Mouse (Mus musculus) spleen, adult 2 months (tissue): ENCODE measurements around the gene Il17f. TPM values are rescaled to one million over a fixed set of nuclear protein-coding genes. Genes with fewer than 3 reads are reported as not detected.
"Not testable (repeated sequence)": the region's sequence is repeated elsewhere in the genome, so short reads cannot be mapped to it uniquely, and the experiment has no call there.

Source experiments
- DNase-seq, 2 experiments: peaks; one replicate each; pipeline versions ENCODE4 v3.0.0 to v3.0.0-alpha.2; 2012 to 2021; ENCODE audit warnings: low spot score in 2 of 2, low read depth in 1 of 2
- H3K27ac ChIP-seq: fragments of 200-500 bp; 2 replicates; pipeline ENCODE4 v1.5.1; 2012; ENCODE audit warnings: low read length, inconsistent platforms; ENCODE audit not compliant: insufficient read depth
- H3K27me3 ChIP-seq: fragments of 200-500 bp; 2 replicates; pipeline ENCODE4 v1.6.1; 2012; ENCODE audit warnings: mild to moderate bottlenecking, moderate library complexity, low read length, inconsistent platforms; ENCODE audit not compliant: control insufficient read depth, insufficient read depth
- H3K36me3 ChIP-seq: fragments of 200-500 bp; 2 replicates; pipeline ENCODE4 v1.6.1; 2012; ENCODE audit warnings: mild to moderate bottlenecking, low read length, inconsistent platforms; ENCODE audit not compliant: control insufficient read depth, insufficient read depth
- H3K4me1 ChIP-seq: fragments of 200-500 bp; 2 replicates; pipeline ENCODE4 v1.6.1; 2011; ENCODE audit warnings: inconsistent platforms; ENCODE audit not compliant: control insufficient read depth, insufficient read depth, insufficient read length
- H3K4me3 ChIP-seq: fragments of 200-500 bp; 2 replicates; pipeline ENCODE4 v1.5.1; 2011; ENCODE audit warnings: mild to moderate bottlenecking, inconsistent platforms; ENCODE audit not compliant: insufficient read depth, insufficient read length; ENCODE audit errors: extremely low read depth
- CTCF ChIP-seq: fragments of 200-500 bp; IDR thresholded peaks from 2 replicates; pipeline ENCODE4 v1.5.1; 2011; ENCODE audit warnings: mild to moderate bottlenecking, inconsistent platforms; ENCODE audit not compliant: insufficient read depth, insufficient read length, insufficient replicate concordance; ENCODE audit errors: extremely low read depth
- POLR2A ChIP-seq: fragments of 200-500 bp; IDR thresholded peaks from 2 replicates; pipeline ENCODE4 v1.6.1; 2011; ENCODE audit warnings: low read depth, low read length, inconsistent platforms
- WGBS: fragments of 180-500 bp; shearing (Covaris S2); methylation state at CpG from one replicate; pipeline ENCODE4 v1.1.7; 2018; 5-methylcytosine and 5-hydroxymethylcytosine counted together
- polyA plus RNA-seq: library from polyadenylated mRNA; depleted of rRNA; stranded (reverse); fragments of >200 nt; gene quantifications from 2 replicates; pipeline ENCODE4 v1.2.3, GENCODE M21; 2012

The Il17f gene
- polyA plus RNA-seq, 1 experiment: not detected

DNA sequence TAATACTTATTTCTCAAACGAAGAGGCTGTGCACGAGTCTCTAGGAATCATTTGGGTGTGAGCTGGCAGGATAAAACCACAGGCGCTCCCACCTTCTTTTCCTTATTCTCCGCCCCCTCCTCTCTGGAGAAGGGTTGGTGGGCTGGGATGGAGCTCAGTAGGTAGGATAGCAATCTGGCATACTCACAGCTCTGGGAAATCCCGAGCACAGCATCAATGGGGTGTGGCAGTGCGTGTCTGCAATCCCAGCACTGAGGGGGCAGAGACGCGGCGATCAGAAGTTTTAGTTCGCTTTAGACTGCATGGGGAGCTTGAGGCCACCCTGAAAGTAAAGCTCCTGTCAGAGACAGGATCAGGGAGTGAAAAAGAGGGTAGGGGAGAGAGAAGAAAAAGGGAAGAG is 2.0 kb downstream of the Il17f start:
- DNase-seq: no peak
- no peak overlapping the region for H3K27ac ChIP-seq
- WGBS: 71% methylated on average over 10 of the region's 10 CpGs
- H3K27me3 ChIP-seq: no peaks in the 10 kb centered on the region
- no peaks in the 10 kb centered on the region for H3K36me3 ChIP-seq
- no peaks in the 10 kb centered on the region for H3K4me1 ChIP-seq
- no peak overlapping the region for H3K4me3 ChIP-seq
- no peak for TF ChIP-seq POLR2A

DNA sequence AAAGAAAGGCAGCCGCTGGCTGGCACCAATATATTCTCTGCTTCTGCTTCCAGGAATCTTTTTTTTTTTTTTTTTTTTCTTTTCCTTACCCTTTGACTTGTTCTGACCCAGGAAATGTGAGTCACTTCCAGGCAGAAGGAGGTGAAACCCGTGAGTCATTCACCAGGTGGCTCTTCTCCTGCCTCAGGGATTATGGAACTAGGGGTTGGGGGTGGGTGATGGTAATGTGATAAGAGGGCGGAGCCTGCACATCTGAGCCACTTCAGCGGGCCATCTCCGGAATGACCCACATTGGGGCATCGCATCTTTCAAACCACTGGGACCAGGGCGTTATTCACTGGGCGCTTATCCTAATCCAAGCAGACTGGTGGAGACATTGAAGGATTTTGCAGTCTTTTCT is 3.4 kb downstream of the Il17f start:
- H3K4me1 ChIP-seq: no peaks in the 10 kb centered on the region
- H3K36me3 ChIP-seq: no peaks in the 10 kb centered on the region
- no peak overlapping the region for H3K27ac ChIP-seq
- no peaks in the 10 kb centered on the region for H3K27me3 ChIP-seq
- TF ChIP-seq POLR2A (no peak), CTCF (no peak)
- 58% methylated on average over 8 of the region's 8 CpGs for WGBS
- DNase-seq: no peak
- H3K4me3 ChIP-seq: no peak overlapping the region

DNA sequence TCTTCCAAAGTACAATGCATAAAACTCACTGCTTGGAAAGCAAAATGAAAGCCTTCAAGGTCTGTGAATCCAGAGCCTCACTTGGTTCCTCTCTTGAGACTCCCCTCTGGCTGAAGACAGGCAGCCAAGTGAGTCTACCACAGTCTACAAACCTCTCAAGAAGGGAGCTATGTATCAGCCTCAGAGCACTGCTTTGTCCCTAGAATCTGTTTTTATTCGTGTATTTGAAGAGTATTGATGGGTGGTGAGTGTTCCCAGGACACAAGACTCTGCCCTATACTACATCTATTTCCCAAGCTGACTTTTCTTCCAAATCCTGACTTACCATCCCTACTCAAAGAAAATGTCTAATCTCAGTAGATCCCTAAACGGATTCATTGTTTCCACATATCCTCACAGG is 12.1 kb downstream of the Il17f start:
- Histone ChIP-seq H3K4me1 (no peaks in the 10 kb centered on the region), H3K27me3 (no peaks in the 10 kb centered on the region), H3K4me3 (no peak overlapping the region), H3K27ac (no peak overlapping the region), H3K36me3 (no peaks in the 10 kb centered on the region)
- 78% methylated on average over 2 of the region's 2 CpGs for WGBS
- no peak for DNase-seq
- TF ChIP-seq CTCF (no peak), POLR2A (no peak)

DNA sequence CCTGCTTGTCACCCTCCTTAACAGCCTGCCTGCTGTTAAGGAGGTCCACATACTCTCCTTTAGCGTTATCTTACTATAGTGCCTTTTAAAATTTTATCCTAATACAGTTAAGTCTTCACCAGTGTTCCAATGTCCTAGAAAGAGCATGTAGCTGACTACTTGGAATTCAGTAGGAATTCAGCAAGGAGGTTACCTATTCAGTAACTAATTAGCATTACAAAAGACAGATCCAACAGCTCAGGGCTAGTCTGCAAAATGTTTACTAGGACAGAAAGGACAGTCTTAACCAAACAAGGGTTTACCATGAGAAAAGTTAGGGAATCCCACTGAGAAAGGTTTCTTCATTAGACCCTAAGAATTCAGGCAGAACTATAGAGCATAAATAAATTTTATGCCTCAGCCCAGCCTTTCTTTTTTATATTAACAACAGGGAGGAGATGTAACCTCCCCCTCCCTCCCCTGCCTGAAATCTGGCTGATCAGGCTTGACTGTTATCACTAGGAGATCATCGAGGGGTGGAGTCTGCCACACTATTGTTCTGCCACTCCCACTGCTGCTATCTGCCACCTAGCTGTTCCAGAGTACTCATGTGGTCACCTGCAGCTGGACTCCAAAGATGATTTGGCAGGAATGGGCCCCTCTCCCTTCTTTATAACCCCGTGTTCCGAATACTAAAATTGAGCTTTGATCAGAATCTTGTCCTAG is 16.2 kb downstream of the Il17f start:
- WGBS: 74% methylated on average over 4 of the region's 4 CpGs
- not testable (repeated sequence) for H3K4me1 ChIP-seq, DNase-seq, H3K27ac ChIP-seq, H3K4me3 ChIP-seq, H3K27me3 ChIP-seq, H3K36me3 ChIP-seq

DNA sequence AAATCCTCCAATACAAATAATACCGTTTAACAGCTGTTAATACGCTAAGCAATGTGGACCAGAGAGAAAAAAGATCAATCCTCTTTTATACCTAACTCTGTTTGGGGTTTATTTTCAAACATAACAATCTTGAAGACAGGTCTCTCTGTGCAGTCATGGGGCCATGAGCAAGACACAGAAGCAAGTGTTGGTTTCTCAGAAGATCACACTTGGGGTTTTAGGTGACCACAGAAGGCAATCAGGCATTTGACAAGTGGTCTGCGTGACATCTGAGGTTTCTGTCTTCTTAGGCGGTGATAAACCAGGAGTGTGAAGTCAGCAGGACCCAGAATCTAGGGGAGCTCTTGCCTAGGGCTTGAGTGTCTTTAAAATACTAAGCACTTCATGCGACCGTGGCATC is 23.9 kb downstream of the Il17f start:
- Histone ChIP-seq H3K27ac (no peak overlapping the region), H3K4me3 (no peak overlapping the region), H3K27me3 (no peaks in the 10 kb centered on the region), H3K4me1 (no peaks in the 10 kb centered on the region), H3K36me3 (no peaks in the 10 kb centered on the region)
- WGBS: 65% methylated on average over 6 of the region's 6 CpGs
- TF ChIP-seq POLR2A (no peak), CTCF (no peak)
- DNase-seq: no peak

DNA sequence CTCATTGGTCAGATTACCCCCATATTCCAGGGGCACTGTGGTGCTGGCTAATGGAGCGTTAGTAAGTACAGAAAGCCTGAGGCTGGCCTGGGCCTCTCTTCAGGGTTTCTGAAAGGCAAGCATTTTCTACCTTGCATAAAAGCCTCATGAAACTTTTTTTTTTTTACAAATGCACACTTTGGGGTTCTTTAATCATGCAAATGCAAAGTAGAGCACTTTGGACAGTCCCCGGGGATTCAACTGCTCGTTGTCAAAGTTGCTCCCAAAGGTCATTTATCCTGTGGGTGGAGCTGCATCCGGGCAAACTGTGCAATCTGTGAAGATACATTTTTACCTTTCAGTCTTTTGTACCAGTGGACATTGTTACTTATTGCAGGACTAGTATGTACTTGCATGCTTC is 29.0 kb downstream of the Il17f start:
- no peak for TF ChIP-seq POLR2A
- no peak for TF ChIP-seq CTCF
- H3K4me1 ChIP-seq: no peaks in the 10 kb centered on the region
- H3K4me3 ChIP-seq: no peak overlapping the region
- whole genome bisulfite sequencing: 84% methylated on average over 4 of the region's 4 CpGs
- H3K36me3 ChIP-seq: no peaks in the 10 kb centered on the region
- DNase-seq: no peak
- H3K27me3 ChIP-seq: no peaks in the 10 kb centered on the region
- no peak overlapping the region for H3K27ac ChIP-seq

DNA sequence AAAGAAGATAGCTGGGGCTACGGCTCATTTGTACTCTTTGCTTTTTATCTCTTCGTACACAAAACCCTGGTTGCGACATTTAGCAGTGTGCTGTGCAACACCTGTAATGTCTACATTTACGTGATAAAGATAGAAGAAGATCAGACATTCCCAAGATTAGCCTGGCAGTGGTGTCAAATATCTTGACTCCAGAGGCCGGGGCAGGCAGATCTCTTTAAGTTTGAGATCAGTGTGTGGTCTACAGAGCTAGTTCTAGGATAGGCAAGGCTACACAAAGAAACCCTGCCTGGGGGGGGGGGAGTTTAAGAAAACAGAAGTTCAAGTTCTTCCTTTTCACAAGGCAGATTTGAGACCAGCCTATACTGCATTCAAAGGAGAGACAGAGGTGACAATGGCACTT is 30.1 kb downstream of the Il17f start:
- Histone ChIP-seq H3K36me3 (no peaks in the 10 kb centered on the region), H3K27ac (no peak overlapping the region), H3K4me1 (no peaks in the 10 kb centered on the region), H3K4me3 (no peak overlapping the region), H3K27me3 (no peaks in the 10 kb centered on the region)
- no peak for DNase-seq
- TF ChIP-seq POLR2A (no peak), CTCF (no peak)
- WGBS: 88% methylated on average over 5 of the region's 5 CpGs
